Mouse (Mus musculus) kidney, adult 2 months (tissue): Measurements from ENCODE around the gene Ddx18.

Source experiments
- CTCF ChIP-seq: fragments of 200-500 bp; conservative IDR thresholded peaks from 2 replicates; pipeline ENCODE4 v1.5.1; 2011; ENCODE audit warnings: low read depth, mild to moderate bottlenecking, control low read depth, low read length, moderate library complexity, mixed read lengths; ENCODE audit not compliant: insufficient read depth, insufficient read length
- POLR2A ChIP-seq: fragments of 200-500 bp; IDR thresholded peaks from one replicate; pipeline ENCODE4 v1.6.1; 2011; ENCODE audit warnings: low read depth, low read length, control low read depth

GRCm38 (mm10) chr1:121551457-121551835 lies 16.3 kb downstream of the Ddx18 start:
- TF ChIP-seq POLR2A (no peak), CTCF (no peak)
